Mouse (Mus musculus) midbrain, embryonic 12.5 days (tissue): ENCODE measurements around the gene Guk1. TPM values are rescaled to one million over a fixed set of nuclear protein-coding genes. Genes with fewer than 3 reads are reported as not detected.
"Not testable (repeated sequence)": the region's sequence is repeated elsewhere in the genome, so short reads cannot be mapped to it uniquely, and the experiment has no call there.

ENCODE experiments used
- ATAC-seq: fragments of 200-750 bp; cut with Nextera tagmentation; 2 replicates; pipeline ENCODE4 v1.8.0; 2017; ENCODE audit warnings: low read depth, moderate TSS enrichment, moderate library complexity; ENCODE audit not compliant: low FRiP score
- H3K27ac ChIP-seq: fragments of 300-500 bp; sonication (generic); replicated peaks from 2 replicates; pipeline ENCODE4 v1.5.1; 2016; ENCODE audit warnings: mild to moderate bottlenecking
- H3K27me3 ChIP-seq: fragments of 300-500 bp; sonication (generic); 2 replicates; pipeline ENCODE4 v1.6.1; 2016; ENCODE audit warnings: mild to moderate bottlenecking
- H3K36me3 ChIP-seq: fragments of 300-500 bp; sonication (generic); 2 replicates; pipeline ENCODE4 v1.6.1; 2016
- H3K4me1 ChIP-seq: fragments of 300-500 bp; sonication (generic); 2 replicates; pipeline ENCODE4 v1.6.1; 2016
- H3K4me2 ChIP-seq: fragments of 300-500 bp; sonication (generic); replicated peaks from 2 replicates; pipeline ENCODE4 v1.6.1; 2016; ENCODE audit warnings: mild to moderate bottlenecking, moderate library complexity
- H3K4me3 ChIP-seq: fragments of 300-500 bp; sonication (generic); 2 replicates; pipeline ENCODE4 v1.5.1; 2016; ENCODE audit warnings: mild to moderate bottlenecking
- H3K9ac ChIP-seq: fragments of 300-500 bp; sonication (generic); replicated peaks from 2 replicates; pipeline ENCODE4 v1.6.1; 2016; ENCODE audit warnings: mild to moderate bottlenecking, moderate library complexity
- H3K9me3 ChIP-seq: fragments of 300-500 bp; sonication (generic); 2 replicates; pipeline ENCODE4 v1.6.1; 2016; ENCODE audit warnings: mild to moderate bottlenecking
- WGBS: fragments of 180-500 bp; shearing (Covaris S2); methylation state at CpG from one replicate; pipeline ENCODE4 v1.1.7; 2016; 5-methylcytosine and 5-hydroxymethylcytosine counted together
- polyA plus RNA-seq: library from polyadenylated mRNA; unstranded; fragments of >200 nt; fragmentation: Nextera tagmentation; extraction: Ambion mirVana; gene quantifications from 2 replicates; pipeline ENCODE4 v1.2.1, GENCODE M21; 2016

Gene Guk1
- polyA plus RNA-seq, 1 experiment from 2014 or later: 95.1 TPM

GRCm38 (mm10) chr11:59225167-59225566 lies 33.2 kb upstream of the Guk1 start:
- no peaks in the 10 kb centered on the region for H3K27me3 ChIP-seq
- H3K9ac ChIP-seq: no peak overlapping the region
- no peaks in the 10 kb centered on the region for H3K9me3 ChIP-seq
- WGBS: 89% methylated on average over 2 of the region's 2 CpGs
- peaks cover 10% of the 10 kb centered on the region for H3K36me3 ChIP-seq
- H3K27ac ChIP-seq: no peak overlapping the region
- no peak overlapping the region for H3K4me2 ChIP-seq
- H3K4me1 ChIP-seq: peaks cover 39% of the 10 kb centered on the region
- no peak for ATAC-seq
- no peak overlapping the region for H3K4me3 ChIP-seq

- Histone ChIP-seq H3K4me1 (peaks cover 39% of the 10 kb centered on the region), H3K9ac (no peak overlapping the region), H3K9me3 (no peaks in the 10 kb centered on the region), H3K4me3 (no peak overlapping the region), H3K36me3 (peaks cover 15% of the 10 kb centered on the region), H3K27ac (no peak overlapping the region), H3K4me2 (no peak overlapping the region), H3K27me3 (no peaks in the 10 kb centered on the region)
- WGBS: 85% methylated on average over 2 of the region's 2 CpGs
- ATAC-seq: no peak
Observed at GRCm38 (mm10) chr11:59224470-59224869, 32.5 kb upstream of the Guk1 start.

GRCm38 (mm10) chr11:59224025-59224424 lies 32.0 kb upstream of the Guk1 start:
- WGBS: 96% methylated on average over 3 of the region's 3 CpGs

GRCm38 (mm10) chr11:59222306-59222705 lies 30.3 kb upstream of the Guk1 start:
- WGBS: 92% methylated on average over 4 of the region's 4 CpGs
- Histone ChIP-seq H3K9me3 (no peaks in the 10 kb centered on the region), H3K4me3 (no peak overlapping the region), H3K27me3 (no peaks in the 10 kb centered on the region), H3K4me1 (peaks cover 32% of the 10 kb centered on the region), H3K4me2 (no peak overlapping the region), H3K36me3 (peaks cover 24% of the 10 kb centered on the region), H3K9ac (no peak overlapping the region), H3K27ac (no peak overlapping the region)
- no peak for ATAC-seq

More at GRCm38 (mm10) chr11:59224025-59224424, 32.0 kb upstream of the Guk1 start:
- Histone ChIP-seq H3K4me2 (no peak overlapping the region), H3K4me3 (no peak overlapping the region), H3K27ac (no peak overlapping the region), H3K9ac (no peak overlapping the region), H3K36me3 (peaks cover 19% of the 10 kb centered on the region), H3K4me1 (peaks cover 39% of the 10 kb centered on the region), H3K27me3 (no peaks in the 10 kb centered on the region), H3K9me3 (no peaks in the 10 kb centered on the region)
- no peak for ATAC-seq

GRCm38 (mm10) chr11:59221604-59222003 lies 29.6 kb upstream of the Guk1 start:
- Histone ChIP-seq H3K36me3 (peaks cover 24% of the 10 kb centered on the region), H3K4me1 (peaks cover 25% of the 10 kb centered on the region), H3K27me3 (no peaks in the 10 kb centered on the region), H3K4me3 (no peak overlapping the region), H3K27ac (no peak overlapping the region), H3K9ac (no peak overlapping the region), H3K9me3 (no peaks in the 10 kb centered on the region), H3K4me2 (no peak overlapping the region)
- ATAC-seq: no peak

GRCm38 (mm10) chr11:59219064-59219463 lies 27.1 kb upstream of the Guk1 start:
- no peak overlapping the region for H3K9ac ChIP-seq
- no peaks in the 10 kb centered on the region for H3K27me3 ChIP-seq
- no peak overlapping the region for H3K4me3 ChIP-seq
- 0 out of 2 replicates have a peak, but pooled peaks cover 7% of the 10 kb centered on the region for H3K4me1 ChIP-seq
- H3K4me2 ChIP-seq: no peak overlapping the region
- ATAC-seq: no peak
- no peaks in the 10 kb centered on the region for H3K9me3 ChIP-seq
- no peak overlapping the region for H3K27ac ChIP-seq
- H3K36me3 ChIP-seq: peaks cover 24% of the 10 kb centered on the region

- H3K4me2 ChIP-seq: no peak overlapping the region
- no peak overlapping the region for H3K27ac ChIP-seq
- no peak overlapping the region for H3K9ac ChIP-seq
- H3K4me1 ChIP-seq: 0 out of 2 replicates have a peak, but pooled peaks cover 4% of the 10 kb centered on the region
- H3K4me3 ChIP-seq: no peak overlapping the region
- WGBS: 92% methylated on average over 4 of the region's 4 CpGs
- H3K36me3 ChIP-seq: peaks cover 23% of the 10 kb centered on the region
- no peaks in the 10 kb centered on the region for H3K9me3 ChIP-seq
- no peak for ATAC-seq
- H3K27me3 ChIP-seq: no peaks in the 10 kb centered on the region
Observed at GRCm38 (mm10) chr11:59218389-59218998, 26.5 kb upstream of the Guk1 start.

- no peak overlapping the region for H3K4me2 ChIP-seq
- no peak overlapping the region for H3K9ac ChIP-seq
- H3K27me3 ChIP-seq: no peaks in the 10 kb centered on the region
- ATAC-seq: no peak
- H3K4me1 ChIP-seq: no peaks in the 10 kb centered on the region
- H3K9me3 ChIP-seq: no peaks in the 10 kb centered on the region
- peaks cover 33% of the 10 kb centered on the region for H3K36me3 ChIP-seq
- 95% methylated on average over 3 of the region's 3 CpGs for WGBS
- no peak overlapping the region for H3K27ac ChIP-seq
- no peak overlapping the region for H3K4me3 ChIP-seq
Observed at GRCm38 (mm10) chr11:59216955-59217354, 24.9 kb upstream of the Guk1 start.

- 94% methylated on average over 12 of the region's 12 CpGs for WGBS
- H3K9ac ChIP-seq: no peak overlapping the region
Observed at GRCm38 (mm10) chr11:59212892-59213494, 21.0 kb upstream of the Guk1 start.

GRCm38 (mm10) chr11:59212320-59212719 lies 20.3 kb upstream of the Guk1 start:
- H3K9ac ChIP-seq, H3K27me3 ChIP-seq, ATAC-seq, H3K9me3 ChIP-seq, H3K4me3 ChIP-seq, H3K4me2 ChIP-seq, H3K27ac ChIP-seq: not testable (repeated sequence)
- WGBS: 88% methylated on average over 12 of the region's 12 CpGs
- H3K4me1 ChIP-seq: peaks cover 28% of the 10 kb centered on the region
- H3K36me3 ChIP-seq: peaks cover 41% of the 10 kb centered on the region

More at GRCm38 (mm10) chr11:59212892-59213494, 21.0 kb upstream of the Guk1 start:
- peaks cover 44% of the 10 kb centered on the region for H3K36me3 ChIP-seq
- H3K27me3 ChIP-seq: no peaks in the 10 kb centered on the region
- H3K27ac ChIP-seq: no peak overlapping the region
- H3K9me3 ChIP-seq: no peaks in the 10 kb centered on the region
- no peak for ATAC-seq
- H3K4me2 ChIP-seq: no peak overlapping the region
- H3K4me3 ChIP-seq: no peak overlapping the region
- peaks cover 23% of the 10 kb centered on the region for H3K4me1 ChIP-seq

- not testable (repeated sequence) for H3K27me3 ChIP-seq, H3K4me3 ChIP-seq, ATAC-seq, H3K4me2 ChIP-seq, H3K27ac ChIP-seq, H3K9me3 ChIP-seq, H3K9ac ChIP-seq
- 95% methylated on average over 9 of the region's 9 CpGs for WGBS
- Histone ChIP-seq H3K36me3 (peaks cover 48% of the 10 kb centered on the region), H3K4me1 (peaks cover 28% of the 10 kb centered on the region)
Observed at GRCm38 (mm10) chr11:59211561-59211960, 19.5 kb upstream of the Guk1 start.

GRCm38 (mm10) chr11:59210020-59210419 lies 18.0 kb upstream of the Guk1 start:
- Histone ChIP-seq H3K4me2 (no peak overlapping the region), H3K27me3 (no peaks in the 10 kb centered on the region), H3K27ac (no peak overlapping the region), H3K4me1 (peaks cover 28% of the 10 kb centered on the region), H3K4me3 (no peak overlapping the region), H3K9ac (no peak overlapping the region), H3K36me3 (peaks cover 63% of the 10 kb centered on the region), H3K9me3 (no peaks in the 10 kb centered on the region)
- 87% methylated on average over 4 of the region's 4 CpGs for WGBS
- no peak for ATAC-seq
